9 mouse cellular contexts compared by ENCODE assay signal in the genomic region with DNA sequence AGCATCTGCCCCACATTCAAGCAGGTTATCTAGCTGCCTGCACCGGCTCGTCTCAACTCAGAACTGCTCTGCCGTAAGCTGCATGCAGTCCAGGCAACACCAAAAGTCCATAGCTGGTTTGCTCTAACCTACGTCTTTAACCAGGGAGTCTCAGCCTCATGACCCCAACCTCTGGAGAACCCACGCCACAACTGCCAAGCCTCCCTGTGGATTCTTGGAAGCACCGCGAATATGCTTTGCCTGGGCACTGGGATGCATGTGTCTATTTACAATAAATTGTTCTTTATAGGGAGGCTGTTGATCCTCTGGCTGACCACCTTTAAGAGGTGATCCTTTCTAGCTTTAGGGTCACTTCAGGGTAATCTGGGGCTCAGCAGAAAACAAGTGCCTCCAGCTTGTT. TPM values are rescaled to one million over a fixed set of nuclear protein-coding genes. Genes with fewer than 3 reads are reported as not detected.
DNase-seq lines count a peak whose midpoint lies in the region; ATAC-seq and TF ChIP-seq lines count a peak whose summit lies in the region.
"Had no signal": no experiment of that assay in that cellular context is flagged by ENCODE, and none has a peak within 500 bp of the region (broad histone marks: within the 10 kb centered on the region; RNA-seq: fewer than 3 reads in every experiment).

No protein-coding gene starts in this region.

- peak overlapping the region; percentile 7; the same call in 1 of the 2 replicates for H3K27ac ChIP-seq in heart, adult 2 months
- no peak overlapping the region for H3K27ac ChIP-seq in forebrain, embryonic 14.5 days (ENCODE audit: low read depth, low read length)
- no peak overlapping the region for H3K27ac ChIP-seq in liver, embryonic 14.5 days

- no peak for TF ChIP-seq CTCF in heart, adult 2 months (IDR thresholded peaks at IDR 0.05)
- no peak for TF ChIP-seq CTCF in C2C12 (IDR thresholded peaks at IDR 0.05; ENCODE audit: control insufficient read depth, insufficient read depth, insufficient read length)
- TF ChIP-seq CTCF in liver, embryonic 14.5 days (IDR thresholded peaks at IDR 0.05; ENCODE audit: low read depth): no peak

- H3K79me2 ChIP-seq in heart, adult 2 months (replicated peaks; ENCODE audit: control insufficient read depth, insufficient read depth, low read length): no peaks in the 10 kb centered on the region
- H3K79me2 ChIP-seq in C2C12 (ENCODE audit: control insufficient read depth, insufficient read depth): peaks cover 30% of the 10 kb centered on the region

- peaks cover 7% of the 10 kb centered on the region for H3K4me1 ChIP-seq in heart, adult 2 months (ENCODE audit: control insufficient read depth, insufficient read depth, low read length)
- peaks cover 2% of the 10 kb centered on the region; the same call in 1 of the 2 replicates for H3K4me1 ChIP-seq in forebrain, embryonic 14.5 days (ENCODE audit: control insufficient read depth, insufficient read depth, low read length)
- H3K4me1 ChIP-seq in liver, embryonic 14.5 days (replicated peaks; ENCODE audit: control insufficient read depth in 2 of 2, insufficient read depth in 2 of 2, low read length in 1 of 2): peaks cover 0 to 4% of the 10 kb centered on the region in 2 experiments; a peak in 1 of 4 replicates

- peak overlapping the region; percentile 87 for H3K4me2 ChIP-seq in forebrain, embryonic 14.5 days (ENCODE audit: low read length)
- peak overlapping the region; percentile 75 for H3K4me2 ChIP-seq in liver, embryonic 14.5 days (ENCODE audit: low read depth)

- 0 out of 2 replicates have a peak, but pooled peaks cover 1% of the 10 kb centered on the region for H3K27me3 ChIP-seq in heart, adult 2 months (ENCODE audit: control insufficient read depth, insufficient read depth, low read length)
- H3K27me3 ChIP-seq in C2C12 (ENCODE audit: control insufficient read depth, insufficient read depth, insufficient read length): peaks cover 11% of the 10 kb centered on the region
- H3K27me3 ChIP-seq in forebrain, embryonic 14.5 days (replicated peaks; ENCODE audit: control insufficient read depth, insufficient read depth, low read length): peaks cover 15% of the 10 kb centered on the region
- peaks cover 10% of the 10 kb centered on the region for H3K27me3 ChIP-seq in liver, embryonic 14.5 days (ENCODE audit: control insufficient read depth, insufficient read depth, low read length)

- ATAC-seq in forebrain, embryonic 14.5 days: no peak
- ATAC-seq in liver, embryonic 14.5 days (ENCODE audit: insufficient read depth): no peak

- peak overlapping the region; percentile 73 for H3K9ac ChIP-seq in heart, adult 2 months (ENCODE audit: low read depth, low read length)
- 0 out of 2 replicates have a peak overlapping the region, but pooled peaks have one; percentile 84 for H3K9ac ChIP-seq in forebrain, embryonic 14.5 days (ENCODE audit: low read length)
- no peak overlapping the region for H3K9ac ChIP-seq in liver, embryonic 14.5 days (replicated peaks)

- H3K4me3 ChIP-seq in heart, adult 2 months: no peak overlapping the region
- peak overlapping the region; percentile 87 for H3K4me3 ChIP-seq in C2C12 (ENCODE audit: insufficient read depth, poor library complexity, severe bottlenecking)
- peak overlapping the region; percentile 71 for H3K4me3 ChIP-seq in forebrain, embryonic 14.5 days (ENCODE audit: low read depth, low read length)
- H3K4me3 ChIP-seq in liver, embryonic 14.5 days (ENCODE audit: insufficient read depth in 1 of 2, low read depth in 2 of 2, low read length in 2 of 2): 0 out of 4 replicates have a peak overlapping the region, but pooled peaks of 1 of the 2 experiments have one; percentile 69

- WGBS in heart, adult 2 months: 80% methylated on average over 7 of the region's 7 CpGs
- WGBS in forebrain, embryonic 14.5 days: 89% methylated on average over 7 of the region's 7 CpGs
- 77% methylated on average over 7 of the region's 7 CpGs for WGBS in liver, embryonic 14.5 days (ENCODE audit: insufficient replicate concordance)

- no peak for TF ChIP-seq POLR2A in heart, adult 2 months (IDR thresholded peaks at IDR 0.05; ENCODE audit: insufficient read depth, low read depth, low read length)

- DNase-seq in heart, adult 2 months: peak in 1 of 2 experiments; percentile 23
- no peak for DNase-seq in heart, adult 18-20 months
- no peak for DNase-seq in forebrain, embryonic 14.5 days (ENCODE audit: low spot score)
- DNase-seq in liver, embryonic 14.5 days (ENCODE audit: low read depth in 3 of 3, low spot score in 3 of 3): no peak
- DNase-seq in retina, embryonic 14.5 days (ENCODE audit: low spot score): no peak
- no peak for DNase-seq in adrenal gland, postnatal 36 days
- DNase-seq in right cerebral cortex, adult 18-20 months: no peak

- TF ChIP-seq EP300 in heart, adult 2 months (IDR thresholded peaks at IDR 0.05; ENCODE audit: insufficient read depth, low read depth, low read length): no peak
- TF ChIP-seq EP300 in liver, embryonic 14.5 days (IDR thresholded peaks at IDR 0.05; ENCODE audit: low read depth): no peak

- no peaks in the 10 kb centered on the region for H3K9me3 ChIP-seq in forebrain, embryonic 14.5 days (replicated peaks; ENCODE audit: control insufficient read depth, low read length)
- H3K9me3 ChIP-seq in liver, embryonic 14.5 days (ENCODE audit: control insufficient read depth, low read length): no peaks in the 10 kb centered on the region

- intact Hi-C loops in heart, adult 2 months (cut with DNase I): loop anchor here (2.0 to 10.0 kb wide), 2 partner anchors 18 to 228 kb away; a partner anchor contains a TSS

- H3K79me3 ChIP-seq in C2C12 (ENCODE audit: low read depth): peaks cover 13% of the 10 kb centered on the region

- H3ac ChIP-seq in C2C12 (ENCODE audit: control insufficient read depth, insufficient read length, low read depth): peak overlapping the region; percentile 74

- H3K36me3 ChIP-seq in heart, adult 2 months (ENCODE audit: control insufficient read depth, insufficient read depth, low read length): no peaks in the 10 kb centered on the region
- peaks cover 53% of the 10 kb centered on the region for H3K36me3 ChIP-seq in C2C12 (ENCODE audit: control insufficient read depth, insufficient read depth)
- peaks cover 54% of the 10 kb centered on the region for H3K36me3 ChIP-seq in forebrain, embryonic 14.5 days (ENCODE audit: control insufficient read depth, insufficient read depth, low read length)
- H3K36me3 ChIP-seq in liver, embryonic 14.5 days (replicated peaks; ENCODE audit: control insufficient read depth, insufficient read depth, low read depth): peaks cover 51% of the 10 kb centered on the region

TF ChIP-seq in C2C12, 6 proteins besides CTCF, POLR2A, EP300 and RAD21:
- TF ChIP-seq MAX (IDR thresholded peaks at IDR 0.05) (no peak), USF1 (IDR thresholded peaks at IDR 0.05; ENCODE audit: low read depth) (no peak), CEBPB (IDR thresholded peaks at IDR 0.05; ENCODE audit: low read depth) (no peak), MYOG (IDR thresholded peaks at IDR 0.05; ENCODE audit: control insufficient read depth, extremely low read depth, insufficient read length) (no peak), FOSL1 (IDR thresholded peaks at IDR 0.05; ENCODE audit: insufficient read depth, low read length, poor library complexity, severe bottlenecking) (no peak), MYOD1 (IDR thresholded peaks at IDR 0.05; ENCODE audit: control insufficient read depth, insufficient read length, low read depth) (no peak)

RNA-seq across cellular contexts. Expression of a gene that starts 1.1 kb away (rescaled TPM):
- 10 to 100 TPM; 25.1 to 29.4 TPM for total RNA-seq in heart, adult 2 months (2021)
- polyA plus RNA-seq in heart, adult 2 months (2012; rRNA removed): 35.6 and 40.7 TPM in 2 replicates
- 10 to 100 TPM; 29.0 to 30.9 TPM for total RNA-seq in heart, adult 18-20 months (2021)
- polyA plus RNA-seq in C2C12 (2012; fragmentation: generic; extraction: Trizol): 47.6 TPM
- 14.7 and 16.4 TPM in 2 replicates for polyA plus RNA-seq in forebrain, embryonic 14.5 days (2014; fragmentation: Nextera tagmentation; extraction: Ambion mirVana)
- polyA plus RNA-seq in liver, embryonic 14.5 days (2012; rRNA removed): 9.8 and 10.7 TPM in 2 replicates
- 2.8 and 4.4 TPM in 2 replicates for polyA plus RNA-seq in liver, embryonic 14.5 days (2014; fragmentation: Nextera tagmentation; extraction: Ambion mirVana)
- 10 to 100 TPM; 29.7 to 32.4 TPM for total RNA-seq in adrenal gland, postnatal 36 days (2021)

RNA-seq across cellular contexts. Expression of a gene that starts 4.3 kb away (rescaled TPM):
- total RNA-seq in heart, adult 2 months (2021): under 1 TPM; 0.18 to 0.47 TPM
- 1.1 and 1.8 TPM in 2 replicates for polyA plus RNA-seq in heart, adult 2 months (2012; rRNA removed)
- under 1 TPM; 0.49 to 0.50 TPM for total RNA-seq in heart, adult 18-20 months (2021)
- 3.4 TPM for polyA plus RNA-seq in C2C12 (2012; fragmentation: generic; extraction: Trizol)
- polyA plus RNA-seq in forebrain, embryonic 14.5 days (2014; fragmentation: Nextera tagmentation; extraction: Ambion mirVana): 2.4 and 2.8 TPM in 2 replicates
- polyA plus RNA-seq in liver, embryonic 14.5 days (2012; rRNA removed): 0.70 and 0.88 TPM in 2 replicates
- 0.40 and 0.56 TPM in 2 replicates for polyA plus RNA-seq in liver, embryonic 14.5 days (2014; fragmentation: Nextera tagmentation; extraction: Ambion mirVana)
- under 1 TPM; 0.33 to 0.56 TPM for total RNA-seq in adrenal gland, postnatal 36 days (2021)

RNA-seq across cellular contexts. Expression of a gene that starts 6.5 kb away (rescaled TPM):
- total RNA-seq in heart, adult 2 months (2021): under 1 TPM; 0.91 to 0.94 TPM
- 3.6 and 9.1 TPM in 2 replicates for polyA plus RNA-seq in heart, adult 2 months (2012; rRNA removed)
- total RNA-seq in heart, adult 18-20 months (2021): 1 to 10 TPM in 1 of 2 experiments, under 1 TPM in 1; 0.72 to 1.7 TPM
- polyA plus RNA-seq in C2C12 (2012; fragmentation: generic; extraction: Trizol): not detected
- polyA plus RNA-seq in forebrain, embryonic 14.5 days (2014; fragmentation: Nextera tagmentation; extraction: Ambion mirVana): 2.8 and 2.9 TPM in 2 replicates
- 0.76 and 0.89 TPM in 2 replicates for polyA plus RNA-seq in liver, embryonic 14.5 days (2012; rRNA removed)
- 0.57 and 1.3 TPM in 2 replicates for polyA plus RNA-seq in liver, embryonic 14.5 days (2014; fragmentation: Nextera tagmentation; extraction: Ambion mirVana)
- total RNA-seq in adrenal gland, postnatal 36 days (2021): not detected
- total RNA-seq: neutrophil, adult 5-6 weeks had no signal

RNA-seq across cellular contexts. Expression of a gene that starts 12.2 kb away (rescaled TPM):
- not detected for total RNA-seq in heart, adult 2 months (2021)
- polyA plus RNA-seq in heart, adult 2 months (2012; rRNA removed): not detected in 2 replicates
- total RNA-seq in heart, adult 18-20 months (2021): not detected
- polyA plus RNA-seq in C2C12 (2012; fragmentation: generic; extraction: Trizol): not detected
- not detected in 2 replicates for polyA plus RNA-seq in forebrain, embryonic 14.5 days (2014; fragmentation: Nextera tagmentation; extraction: Ambion mirVana)
- not detected in 2 replicates for polyA plus RNA-seq in liver, embryonic 14.5 days (2012; rRNA removed)
- polyA plus RNA-seq in liver, embryonic 14.5 days (2014; fragmentation: Nextera tagmentation; extraction: Ambion mirVana): not detected in 2 replicates
- not detected for total RNA-seq in adrenal gland, postnatal 36 days (2021)
- total RNA-seq: neutrophil, adult 5-6 weeks had no signal

RNA-seq across cellular contexts. Expression of a gene that starts 17.0 kb away (rescaled TPM):
- total RNA-seq in heart, adult 2 months (2021): 10 to 100 TPM; 49.3 to 55.7 TPM
- 69.9 and 70.0 TPM in 2 replicates for polyA plus RNA-seq in heart, adult 2 months (2012; rRNA removed)
- total RNA-seq in heart, adult 18-20 months (2021): 10 to 100 TPM; 50.7 to 62.9 TPM
- 185 TPM for polyA plus RNA-seq in C2C12 (2012; fragmentation: generic; extraction: Trizol)
- polyA plus RNA-seq in forebrain, embryonic 14.5 days (2014; fragmentation: Nextera tagmentation; extraction: Ambion mirVana): 132 and 141 TPM in 2 replicates
- polyA plus RNA-seq in liver, embryonic 14.5 days (2012; rRNA removed): 63.8 and 77.0 TPM in 2 replicates
- 104 and 106 TPM in 2 replicates for polyA plus RNA-seq in liver, embryonic 14.5 days (2014; fragmentation: Nextera tagmentation; extraction: Ambion mirVana)
- total RNA-seq in adrenal gland, postnatal 36 days (2021): 10 to 100 TPM; 83.1 to 87.5 TPM
